Mouse (Mus musculus): ENCODE data around the gene Lmbr1l.
"Not testable (repeated sequence)": the region's sequence is repeated elsewhere in the genome, so short reads cannot be mapped to it uniquely, and the experiment has no call there.

Lmbr1l gene

DNA sequence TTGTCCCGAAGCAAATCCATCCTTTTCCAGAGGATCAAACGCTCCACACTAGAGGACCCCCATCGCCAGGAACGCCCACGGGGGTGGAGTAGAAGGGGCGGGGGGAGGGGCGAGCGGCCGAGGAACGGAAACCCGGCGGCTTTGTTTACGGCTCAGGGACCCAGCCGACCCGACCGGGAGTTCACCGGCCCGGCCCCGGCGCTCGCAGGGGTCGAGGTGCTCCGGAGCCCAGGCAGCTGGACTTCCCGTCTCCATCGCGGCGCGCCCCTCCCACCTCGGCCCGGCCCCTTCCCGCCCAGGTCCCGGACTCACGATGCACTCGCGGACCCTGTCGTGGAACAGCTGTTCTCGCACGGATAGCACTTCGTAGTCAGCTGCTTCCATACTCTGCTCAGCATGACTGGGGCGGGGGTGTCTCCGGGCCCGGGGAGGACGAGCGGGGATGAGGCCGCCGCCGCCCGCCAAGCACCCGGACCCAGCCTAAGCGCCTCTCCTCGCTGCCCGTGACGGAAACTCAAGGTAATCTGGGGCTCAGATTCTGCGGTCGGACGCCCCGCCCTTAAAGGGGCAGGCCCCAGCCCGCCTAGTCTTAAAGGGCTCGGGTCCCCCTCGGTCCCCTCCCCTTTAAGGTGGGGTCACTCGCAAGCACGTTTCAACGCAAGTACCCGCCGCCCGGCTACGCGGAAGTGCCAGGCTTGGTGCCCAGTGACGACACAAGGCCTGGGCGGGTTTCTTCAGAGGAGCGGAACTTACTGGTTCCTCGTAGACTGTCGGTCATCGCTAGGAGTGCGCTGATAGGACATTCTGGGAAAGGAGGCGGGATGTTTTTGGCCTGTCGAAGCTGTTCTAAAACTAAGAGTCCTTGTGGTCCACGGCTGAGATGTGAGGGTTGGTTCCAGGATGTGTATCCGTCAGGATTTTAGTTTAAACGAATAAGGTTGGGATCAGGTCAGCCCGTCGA lies at the start of gene Lmbr1l:
Gene Lmbr1l (minus strand): TSS at position 694 of the 961 bp plus-strand sequence.
- no peaks in the 10 kb centered on the region for H3K27me3 ChIP-seq (ENCODE audit: control insufficient read depth, insufficient read depth, low read length, poor library complexity, severe bottlenecking)
- peak; percentile 99 for DNase-seq (ENCODE audit: low read depth, low spot score)
- peaks cover 1% of the 10 kb centered on the region for H3K36me3 ChIP-seq (ENCODE audit: control insufficient read depth, insufficient read depth, low read length, poor library complexity, severe bottlenecking)

DNA sequence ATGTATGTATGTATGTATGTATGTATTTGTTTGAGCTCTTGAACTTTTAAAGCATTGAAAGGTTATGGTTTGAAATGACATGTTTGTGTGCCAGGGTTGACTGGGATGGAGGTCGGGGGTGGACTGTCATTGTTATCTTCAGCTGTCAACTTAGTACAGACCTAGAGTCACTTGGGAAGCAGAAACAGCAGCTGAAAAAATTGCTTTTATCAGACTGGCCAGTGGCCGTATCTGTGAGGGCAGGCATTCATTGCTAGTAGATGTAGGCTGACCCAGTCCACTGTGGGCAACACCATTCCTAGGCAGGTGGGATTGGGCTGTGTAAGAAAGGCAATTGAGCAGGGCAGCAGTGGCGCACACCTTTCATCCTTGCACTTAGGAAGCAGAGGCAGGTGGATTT lies 41.5 kb upstream of the Lmbr1l start:
- Histone ChIP-seq H3K27me3 (ENCODE audit: control insufficient read depth, insufficient read depth, low read length, poor library complexity, severe bottlenecking) (no peaks in the 10 kb centered on the region), H3K36me3 (ENCODE audit: control insufficient read depth, insufficient read depth, low read length, poor library complexity, severe bottlenecking) (no peaks in the 10 kb centered on the region)
- no peak for DNase-seq (ENCODE audit: low read depth, low spot score)

DNA sequence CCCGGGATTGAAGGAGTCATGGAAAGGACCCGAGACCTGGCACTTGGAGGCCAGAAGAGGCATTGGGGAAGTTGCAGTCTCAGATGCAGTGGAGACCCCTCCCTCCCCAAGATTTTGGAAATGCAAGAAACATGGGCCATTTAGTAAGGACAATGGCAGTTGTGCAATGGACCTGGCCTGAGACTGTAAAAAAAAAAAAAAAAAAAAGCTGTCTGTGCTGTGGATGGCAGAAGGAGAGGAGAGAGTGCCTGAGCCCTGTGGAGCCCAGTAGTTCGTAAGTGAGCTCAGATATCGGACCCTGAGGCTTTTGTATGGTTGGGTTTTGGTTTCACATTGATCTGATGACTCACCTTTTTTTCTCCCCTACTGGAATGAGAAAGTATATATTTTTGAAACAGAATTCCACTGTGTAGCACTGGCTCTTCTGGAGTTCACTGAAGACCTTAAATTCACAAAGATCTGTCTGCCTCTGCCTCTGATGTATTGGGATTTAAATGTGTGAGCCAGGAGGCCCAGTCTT lies 40.9 kb upstream of the Lmbr1l start:
- Histone ChIP-seq H3K36me3 (ENCODE audit: control insufficient read depth, insufficient read depth, low read length, poor library complexity, severe bottlenecking) (no peaks in the 10 kb centered on the region), H3K27me3 (ENCODE audit: control insufficient read depth, insufficient read depth, low read length, poor library complexity, severe bottlenecking) (no peaks in the 10 kb centered on the region)
- DNase-seq (ENCODE audit: low read depth, low spot score) = no peak

DNA sequence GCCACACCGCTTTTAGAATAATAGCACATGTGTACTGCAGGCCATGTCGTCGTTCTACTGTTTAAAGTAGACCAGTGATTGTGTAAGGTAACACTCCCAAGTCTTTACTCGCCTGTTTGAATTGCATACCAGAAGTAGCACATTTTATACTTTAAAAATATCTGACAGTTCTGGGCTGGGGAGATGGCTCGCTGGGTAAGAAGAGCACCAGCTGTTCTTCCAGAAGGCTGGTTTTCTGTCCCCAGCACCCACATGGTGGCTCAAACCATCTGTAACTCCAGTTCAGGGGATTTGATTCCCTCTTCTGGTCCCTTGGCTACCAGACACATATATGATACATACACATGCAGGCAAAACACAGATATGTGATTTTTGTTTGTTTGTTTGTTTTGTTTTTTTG lies 39.4 kb upstream of the Lmbr1l start:
- no peaks in the 10 kb centered on the region for H3K27me3 ChIP-seq (ENCODE audit: control insufficient read depth, insufficient read depth, low read length, poor library complexity, severe bottlenecking)
- no peaks in the 10 kb centered on the region for H3K36me3 ChIP-seq (ENCODE audit: control insufficient read depth, insufficient read depth, low read length, poor library complexity, severe bottlenecking)
- DNase-seq (ENCODE audit: low read depth, low spot score) = no peak

DNA sequence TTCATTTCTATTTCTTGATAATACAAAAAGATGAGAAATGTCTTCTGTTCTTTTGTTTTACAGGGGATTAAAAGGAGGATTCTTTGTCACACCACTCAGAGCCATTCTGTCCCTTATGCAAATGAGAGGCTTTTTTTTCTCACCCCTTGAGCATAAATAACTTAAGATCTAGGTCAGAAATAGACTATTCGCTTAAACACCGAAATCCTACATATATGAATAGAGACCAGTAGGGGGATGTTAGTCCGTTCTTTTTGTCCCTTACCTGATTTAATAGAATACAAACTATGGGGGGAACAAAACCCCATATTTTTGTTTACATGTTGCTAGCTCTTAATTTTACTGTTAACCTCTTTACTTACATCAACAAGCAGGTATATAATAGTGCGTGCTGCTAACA lies 38.0 kb upstream of the Lmbr1l start:
- no peaks in the 10 kb centered on the region for H3K27me3 ChIP-seq (ENCODE audit: control insufficient read depth, insufficient read depth, low read length, poor library complexity, severe bottlenecking)
- no peak for DNase-seq (ENCODE audit: low read depth, low spot score)
- H3K36me3 ChIP-seq (ENCODE audit: control insufficient read depth, insufficient read depth, low read length, poor library complexity, severe bottlenecking) = no peaks in the 10 kb centered on the region

DNA sequence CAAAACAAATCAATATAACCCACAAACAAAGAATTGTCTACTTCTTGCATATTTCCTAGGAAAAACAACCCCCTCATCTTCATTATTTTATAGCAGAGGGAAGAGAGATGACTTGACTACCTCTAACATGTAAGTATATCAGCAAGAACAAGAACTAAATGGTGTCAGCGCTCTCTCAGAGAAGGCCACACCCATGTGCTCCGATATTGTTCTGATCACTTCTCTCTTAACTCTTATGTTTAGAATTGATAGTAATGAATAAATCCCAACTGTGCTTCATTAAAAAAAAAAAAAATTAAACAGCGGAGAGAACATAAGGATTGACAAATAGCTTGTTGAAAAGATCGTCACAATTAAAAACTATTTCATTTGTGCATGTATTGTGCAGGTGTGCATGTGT lies 37.3 kb upstream of the Lmbr1l start:
- no peak for DNase-seq (ENCODE audit: low read depth, low spot score)
- no peaks in the 10 kb centered on the region for H3K36me3 ChIP-seq (ENCODE audit: control insufficient read depth, insufficient read depth, low read length, poor library complexity, severe bottlenecking)

DNA sequence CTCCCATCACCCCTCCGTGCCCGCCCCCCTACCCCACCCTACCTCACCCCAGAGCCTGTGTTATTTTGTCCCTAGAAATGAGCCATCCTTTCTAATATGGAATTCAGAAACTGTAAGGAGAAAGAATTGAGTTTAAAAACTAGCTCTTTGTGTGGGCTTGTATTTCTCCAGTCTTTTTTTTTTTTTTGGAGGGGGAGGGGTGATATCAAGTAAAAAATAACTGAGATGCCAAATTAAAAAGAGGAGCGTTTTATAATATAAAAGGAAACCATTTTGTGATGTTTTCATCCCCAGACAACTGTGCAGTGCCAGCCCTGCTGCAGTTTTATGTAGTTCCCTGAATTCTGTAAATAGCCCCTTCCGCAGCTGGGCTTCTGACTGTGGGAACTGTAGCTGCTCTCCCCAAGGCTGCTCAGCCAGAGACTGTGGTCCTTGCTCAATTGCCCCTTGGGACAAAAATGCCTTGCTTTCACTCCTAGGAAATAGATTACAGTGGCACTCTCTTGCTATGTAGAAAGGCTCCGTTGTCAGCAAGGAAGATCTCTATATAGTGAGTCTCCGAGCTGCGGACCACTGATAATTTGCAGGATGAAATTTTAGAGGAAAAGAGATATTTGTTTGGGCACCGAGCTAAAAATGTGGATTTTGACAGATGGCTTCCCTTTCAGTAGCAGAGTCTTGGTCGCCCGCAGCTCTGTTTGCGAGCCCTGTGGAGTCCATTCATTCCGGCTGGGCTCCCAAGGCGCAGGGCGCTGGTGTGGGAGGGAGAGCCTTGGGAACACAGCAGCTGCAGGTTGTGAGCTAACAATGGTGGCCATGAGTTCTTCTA lies 36.6 kb upstream of the Lmbr1l start:
- Histone ChIP-seq H3K36me3 (ENCODE audit: control insufficient read depth, insufficient read depth, low read length, poor library complexity, severe bottlenecking) (no peaks in the 10 kb centered on the region), H3K27me3 (ENCODE audit: control insufficient read depth, insufficient read depth, low read length, poor library complexity, severe bottlenecking) (no peaks in the 10 kb centered on the region)
- DNase-seq (ENCODE audit: low read depth, low spot score) = no peak

More for the DNA sequence above, 37.3 kb upstream of the Lmbr1l start:
- no peaks in the 10 kb centered on the region for H3K27me3 ChIP-seq (ENCODE audit: control insufficient read depth, insufficient read depth, low read length, poor library complexity, severe bottlenecking)

DNA sequence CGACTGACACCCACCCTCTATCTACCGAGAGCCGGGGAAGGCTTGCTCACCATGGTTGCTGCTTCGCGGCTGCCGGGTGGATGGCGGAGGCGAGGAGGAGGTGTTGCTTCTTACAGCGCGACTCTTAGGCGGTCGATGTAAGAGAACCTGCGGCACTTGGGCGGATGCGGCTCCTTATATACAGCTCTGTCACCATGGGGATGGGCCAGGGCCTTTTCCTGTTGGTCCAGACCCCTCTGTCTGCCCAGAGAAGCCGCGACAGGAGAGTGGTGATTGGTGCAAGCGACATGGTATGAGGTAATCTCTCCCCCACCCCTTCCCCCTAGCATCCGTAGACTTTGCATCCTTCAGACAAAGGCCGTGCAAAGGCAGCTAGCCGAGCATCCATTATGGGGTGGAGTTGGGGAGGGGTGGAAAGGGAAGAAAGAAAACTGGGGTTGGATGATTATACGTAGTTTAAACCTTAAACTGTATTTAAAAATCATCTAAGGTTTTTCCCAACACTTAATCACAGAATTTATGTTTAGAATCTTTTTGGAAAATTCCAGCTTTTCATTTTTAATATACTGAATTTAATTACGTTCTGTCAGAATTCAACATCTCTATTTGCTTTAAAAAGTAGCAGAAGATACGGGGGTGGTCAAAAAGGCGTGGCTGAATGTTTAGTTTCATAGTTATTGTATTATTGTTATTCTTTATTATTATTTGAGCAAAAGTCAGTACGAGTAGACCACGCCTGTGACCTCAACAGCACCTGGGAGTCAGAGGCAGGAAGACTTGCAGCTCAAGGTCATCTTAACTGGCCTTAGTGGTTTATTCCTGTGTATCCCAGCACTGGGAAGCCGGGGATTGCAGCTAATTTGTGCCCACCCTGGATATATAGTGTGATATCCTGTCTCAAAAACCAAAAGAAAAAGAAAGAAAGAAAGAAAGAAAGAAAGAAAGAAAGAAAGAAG lies 35.6 kb upstream of the Lmbr1l start, which contains the start of the genes Gm49450 and Tuba1a:
Gene Gm49450 (minus strand): TSS at position 151 of the 956 bp plus-strand sequence.
Gene Tuba1a (minus strand): TSS at position 303 of the 956 bp plus-strand sequence.
- H3K27me3 ChIP-seq (ENCODE audit: control insufficient read depth, insufficient read depth, low read length, poor library complexity, severe bottlenecking) = no peaks in the 10 kb centered on the region
- H3K36me3 ChIP-seq (ENCODE audit: control insufficient read depth, insufficient read depth, low read length, poor library complexity, severe bottlenecking) = no peaks in the 10 kb centered on the region
- peak; percentile 97 for DNase-seq (ENCODE audit: low read depth, low spot score)

DNA sequence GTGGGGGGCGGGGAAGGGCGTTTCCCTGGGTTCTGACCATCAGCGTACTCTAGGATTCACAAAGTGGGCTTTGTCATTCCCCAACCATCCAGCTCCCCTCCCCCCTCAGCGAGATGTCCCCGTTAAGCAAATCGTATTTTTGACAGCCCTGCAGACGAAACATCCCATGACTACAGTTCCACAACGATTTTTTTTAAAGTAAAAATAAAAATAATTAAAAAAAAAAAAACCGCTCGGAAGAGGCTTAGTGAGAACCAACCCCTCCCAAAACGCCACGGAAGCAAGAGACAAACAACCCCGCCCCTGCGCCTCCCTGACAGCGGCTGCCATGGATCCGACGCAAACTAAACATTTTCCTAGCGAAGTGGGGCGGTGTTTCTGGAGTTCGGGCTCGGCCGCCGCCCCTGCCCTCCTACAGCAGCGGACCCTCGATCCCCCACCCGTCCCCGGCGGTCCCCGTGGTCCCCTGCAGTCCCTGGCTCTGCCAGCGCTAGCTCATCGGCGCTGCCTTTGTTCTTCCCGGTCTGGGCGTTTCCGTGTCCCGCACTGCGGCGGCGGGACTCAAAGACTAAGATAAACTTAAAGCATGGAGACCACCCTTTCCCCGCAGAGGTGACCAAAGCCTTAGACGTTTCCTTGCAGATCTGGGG lies 34.8 kb upstream of the Lmbr1l start:
- no peak for DNase-seq (ENCODE audit: low read depth, low spot score)

DNA sequence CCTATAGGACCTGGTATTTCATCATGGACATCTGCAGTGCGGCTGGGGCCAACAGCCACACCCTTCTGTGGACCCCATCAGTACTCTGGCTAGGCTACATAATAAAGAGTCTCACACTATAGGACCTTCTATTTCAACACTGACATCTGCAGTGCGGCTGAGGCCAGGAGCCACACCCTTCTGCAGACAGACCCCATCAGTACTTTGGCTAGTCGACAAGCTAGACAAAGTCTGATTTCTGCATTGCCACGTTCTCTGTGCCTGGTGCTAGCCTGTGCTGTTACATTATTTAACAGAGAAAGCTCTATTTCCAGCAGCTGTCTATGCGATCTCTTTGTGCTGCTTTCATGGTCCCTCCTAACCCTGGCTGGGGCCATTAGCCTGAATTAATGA lies 34.0 kb upstream of the Lmbr1l start:
- no peak for DNase-seq (ENCODE audit: low read depth, low spot score)
- Histone ChIP-seq H3K27me3 (ENCODE audit: control insufficient read depth, insufficient read depth, low read length, poor library complexity, severe bottlenecking) (no peaks in the 10 kb centered on the region), H3K36me3 (ENCODE audit: control insufficient read depth, insufficient read depth, low read length, poor library complexity, severe bottlenecking) (no peaks in the 10 kb centered on the region)

More for the DNA sequence above, 34.8 kb upstream of the Lmbr1l start:
- Histone ChIP-seq H3K27me3 (ENCODE audit: control insufficient read depth, insufficient read depth, low read length, poor library complexity, severe bottlenecking) (no peaks in the 10 kb centered on the region), H3K36me3 (ENCODE audit: control insufficient read depth, insufficient read depth, low read length, poor library complexity, severe bottlenecking) (no peaks in the 10 kb centered on the region)

DNA sequence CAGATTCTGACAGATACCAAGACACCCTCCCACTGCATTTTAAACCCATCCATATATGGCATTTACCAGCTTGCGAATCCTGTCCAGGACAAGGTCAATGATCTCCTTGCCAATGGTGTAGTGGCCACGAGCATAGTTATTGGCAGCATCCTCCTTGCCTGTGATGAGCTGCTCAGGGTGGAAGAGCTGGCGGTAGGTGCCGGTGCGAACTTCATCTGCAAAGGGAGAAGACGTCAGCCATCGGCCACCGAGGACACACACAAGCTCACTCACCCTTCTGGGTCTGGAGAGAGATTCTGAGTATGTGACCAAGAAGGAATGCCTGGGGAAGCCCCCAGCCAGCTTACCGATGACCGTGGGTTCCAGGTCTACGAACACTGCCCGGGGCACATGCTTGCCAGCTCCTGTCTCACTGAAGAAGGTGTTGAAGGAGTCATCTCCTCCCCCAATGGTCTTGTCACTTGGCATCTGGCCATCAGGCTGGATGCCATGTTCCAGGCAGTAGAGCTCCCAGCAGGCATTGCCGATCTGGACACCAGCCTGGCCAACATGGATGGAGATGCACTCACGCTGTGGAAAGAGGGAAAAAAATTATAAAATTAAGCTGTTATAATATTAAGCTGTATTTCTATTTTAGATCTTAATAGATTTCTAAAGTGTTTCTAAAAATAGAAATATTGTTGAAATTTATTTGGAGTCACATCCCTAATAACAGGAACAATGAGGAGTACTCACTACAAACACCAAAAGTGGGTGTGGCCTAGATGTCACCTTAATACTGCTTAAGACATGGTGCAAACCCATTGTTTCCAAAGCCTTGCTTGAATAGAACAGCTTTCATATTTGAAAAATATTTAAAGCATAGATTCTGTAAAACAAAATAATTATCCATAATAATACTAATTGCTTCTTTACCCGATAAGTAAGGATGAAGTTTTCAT lies 33.4 kb upstream of the Lmbr1l start:
- not testable (repeated sequence) for DNase-seq (ENCODE audit: low read depth, low spot score); H3K36me3 ChIP-seq (ENCODE audit: control insufficient read depth, insufficient read depth, low read length, poor library complexity, severe bottlenecking); H3K27me3 ChIP-seq (ENCODE audit: control insufficient read depth, insufficient read depth, low read length, poor library complexity, severe bottlenecking)

DNA sequence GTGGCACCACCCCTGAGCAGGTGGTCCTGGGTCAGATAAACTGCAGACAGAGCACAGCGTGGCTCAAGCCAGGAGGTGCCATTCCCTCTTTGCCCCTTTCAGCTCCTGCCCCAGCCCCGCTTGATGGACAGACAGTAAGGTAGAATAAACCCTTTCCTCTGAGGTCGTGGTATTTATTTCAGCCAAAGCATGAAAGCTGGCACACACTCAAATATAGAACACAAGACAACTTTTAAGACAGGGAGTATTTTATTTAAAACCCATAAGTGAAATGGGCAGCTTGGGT lies 31.5 kb upstream of the Lmbr1l start:
- Histone ChIP-seq H3K36me3 (ENCODE audit: control insufficient read depth, insufficient read depth, low read length, poor library complexity, severe bottlenecking) (no peaks in the 10 kb centered on the region), H3K27me3 (ENCODE audit: control insufficient read depth, insufficient read depth, low read length, poor library complexity, severe bottlenecking) (no peaks in the 10 kb centered on the region)
- no peak for DNase-seq (ENCODE audit: low read depth, low spot score)
